Mouse (Mus musculus) stomach, embryonic 14.5 days (tissue): ENCODE measurements around the gene Pstpip1. TPM values are rescaled to one million over a fixed set of nuclear protein-coding genes. Genes with fewer than 3 reads are reported as not detected.

Source experiments
- ATAC-seq: fragments of 200-750 bp; cut with Nextera tagmentation; 2 replicates; pipeline ENCODE4 v1.8.0; 2017; ENCODE audit warnings: low read depth, moderate TSS enrichment; ENCODE audit not compliant: insufficient number of reproducible peaks, insufficient read depth, low FRiP score
- H3K27ac ChIP-seq: fragments of 300-500 bp; sonication (generic); 2 replicates; pipeline ENCODE4 v1.5.1; 2014; ENCODE audit warnings: mild to moderate bottlenecking, low read length, moderate library complexity, mixed read lengths
- H3K27me3 ChIP-seq: fragments of 300-500 bp; sonication (generic); 2 replicates; pipeline ENCODE4 v1.6.1; 2014; ENCODE audit warnings: low read length, control low read depth, mixed read lengths; ENCODE audit not compliant: control insufficient read depth, insufficient read depth
- H3K36me3 ChIP-seq: fragments of 300-500 bp; sonication (generic); 2 replicates; pipeline ENCODE4 v1.6.1; 2014; ENCODE audit warnings: mild to moderate bottlenecking, control low read depth, low read length, moderate library complexity, mixed read lengths; ENCODE audit not compliant: control insufficient read depth, insufficient read depth
- H3K4me1 ChIP-seq: fragments of 300-500 bp; sonication (generic); 2 replicates; pipeline ENCODE4 v1.6.1; 2014; ENCODE audit warnings: low read length, control low read depth, mixed read lengths; ENCODE audit not compliant: control insufficient read depth, insufficient read depth
- H3K4me2 ChIP-seq: fragments of 300-500 bp; sonication (generic); replicated peaks from 2 replicates; pipeline ENCODE4 v1.6.1; 2014; ENCODE audit warnings: low read depth, low read length, control low read depth
- H3K4me3 ChIP-seq: fragments of 300-500 bp; sonication (generic); 2 replicates; pipeline ENCODE4 v1.5.1; 2014; ENCODE audit warnings: low read depth, low read length, control low read depth
- H3K9ac ChIP-seq: fragments of 300-500 bp; sonication (generic); replicated peaks from 2 replicates; pipeline ENCODE4 v1.6.1; 2014; ENCODE audit warnings: low read depth, mild to moderate bottlenecking, control low read depth, low read length, moderate library complexity, mixed read lengths
- H3K9me3 ChIP-seq: fragments of 300-500 bp; sonication (generic); 2 replicates; pipeline ENCODE4 v1.6.1; 2016; ENCODE audit warnings: low read depth, low read length, control low read depth; ENCODE audit not compliant: control insufficient read depth
- WGBS: fragments of 180-500 bp; shearing (Covaris S2); extraction: QIAGEN DNeasy Blood & Tissue Kit; methylation state at CpG from one replicate; pipeline ENCODE4 v1.1.7; 2014; 5-methylcytosine and 5-hydroxymethylcytosine counted together
- polyA plus RNA-seq: library from polyadenylated mRNA; unstranded; fragments of >200 nt; fragmentation: Nextera tagmentation; extraction: Ambion mirVana; gene quantifications from 2 replicates; pipeline ENCODE4 v1.2.1, GENCODE M21; 2014

Gene Pstpip1
- polyA plus RNA-seq, 1 experiment from 2014 or later = 0.93 TPM

- Histone ChIP-seq H3K36me3 (peaks cover 48% of the 10 kb centered on the region), H3K4me1 (0 out of 2 replicates have a peak, but pooled peaks cover 4% of the 10 kb centered on the region), H3K9ac (no peak overlapping the region), H3K4me2 (no peak overlapping the region), H3K4me3 (no peak overlapping the region), H3K27me3 (no peaks in the 10 kb centered on the region), H3K27ac (no peak overlapping the region), H3K9me3 (no peaks in the 10 kb centered on the region)
- ATAC-seq = no peak
- 81% methylated on average over 3 of the region's 3 CpGs for WGBS
Measured at GRCm38 (mm10) chr9:56129951-56130350, 40.2 kb downstream of the Pstpip1 start.

- H3K4me3 ChIP-seq = no peak overlapping the region
- H3K4me1 ChIP-seq = 0 out of 2 replicates have a peak, but pooled peaks cover 4% of the 10 kb centered on the region
- no peak overlapping the region for H3K27ac ChIP-seq
- no peaks in the 10 kb centered on the region for H3K9me3 ChIP-seq
- H3K27me3 ChIP-seq = no peaks in the 10 kb centered on the region
- ATAC-seq = no peak
- H3K4me2 ChIP-seq = no peak overlapping the region
- WGBS = 29% methylated on average over 4 of the region's 4 CpGs
- H3K36me3 ChIP-seq = peaks cover 50% of the 10 kb centered on the region
- H3K9ac ChIP-seq = no peak overlapping the region
Measured at GRCm38 (mm10) chr9:56130536-56130935, 40.8 kb downstream of the Pstpip1 start.

- Histone ChIP-seq H3K9ac (no peak overlapping the region), H3K4me2 (no peak overlapping the region), H3K27ac (no peak overlapping the region), H3K36me3 (peaks cover 65% of the 10 kb centered on the region), H3K9me3 (no peaks in the 10 kb centered on the region), H3K4me3 (no peak overlapping the region), H3K27me3 (no peaks in the 10 kb centered on the region), H3K4me1 (0 out of 2 replicates have a peak, but pooled peaks cover 4% of the 10 kb centered on the region)
- 43% methylated on average over 10 of the region's 10 CpGs for WGBS
- ATAC-seq = no peak
Measured at GRCm38 (mm10) chr9:56131813-56132525, 42.2 kb downstream of the Pstpip1 start.

GRCm38 (mm10) chr9:56133970-56134369 is 44.2 kb downstream of the Pstpip1 start:
- no peaks in the 10 kb centered on the region for H3K9me3 ChIP-seq
- ATAC-seq = no peak
- 0 out of 2 replicates have a peak, but pooled peaks cover 4% of the 10 kb centered on the region for H3K4me1 ChIP-seq
- no peak overlapping the region for H3K4me2 ChIP-seq
- 85% methylated on average over 5 of the region's 5 CpGs for WGBS
- no peak overlapping the region for H3K4me3 ChIP-seq
- H3K27me3 ChIP-seq = no peaks in the 10 kb centered on the region
- H3K36me3 ChIP-seq = peaks cover 58% of the 10 kb centered on the region
- H3K27ac ChIP-seq = no peak overlapping the region
- H3K9ac ChIP-seq = no peak overlapping the region

- no peak for ATAC-seq
- H3K4me3 ChIP-seq = no peak overlapping the region
- no peak overlapping the region for H3K9ac ChIP-seq
- 87% methylated on average over 4 of the region's 4 CpGs for WGBS
- H3K9me3 ChIP-seq = no peaks in the 10 kb centered on the region
- H3K36me3 ChIP-seq = peaks cover 55% of the 10 kb centered on the region
- no peak overlapping the region for H3K27ac ChIP-seq
- no peak overlapping the region for H3K4me2 ChIP-seq
- H3K4me1 ChIP-seq = 0 out of 2 replicates have a peak, but pooled peaks cover 4% of the 10 kb centered on the region
- no peaks in the 10 kb centered on the region for H3K27me3 ChIP-seq
Measured at GRCm38 (mm10) chr9:56134614-56135013, 44.9 kb downstream of the Pstpip1 start.

GRCm38 (mm10) chr9:56135590-56136197 is 45.9 kb downstream of the Pstpip1 start:
- Histone ChIP-seq H3K27ac (no peak overlapping the region), H3K36me3 (peaks cover 48% of the 10 kb centered on the region), H3K9me3 (no peaks in the 10 kb centered on the region), H3K27me3 (no peaks in the 10 kb centered on the region), H3K4me1 (0 out of 2 replicates have a peak, but pooled peaks cover 4% of the 10 kb centered on the region), H3K9ac (no peak overlapping the region), H3K4me2 (no peak overlapping the region), H3K4me3 (no peak overlapping the region)
- no peak for ATAC-seq
- WGBS = 89% methylated on average over 4 of the region's 4 CpGs

GRCm38 (mm10) chr9:56141776-56142175 is 52.0 kb downstream of the Pstpip1 start:
- H3K27me3 ChIP-seq = no peaks in the 10 kb centered on the region
- no peak overlapping the region for H3K27ac ChIP-seq
- no peaks in the 10 kb centered on the region for H3K9me3 ChIP-seq
- WGBS = 92% methylated on average over 9 of the region's 9 CpGs
- H3K4me3 ChIP-seq = no peak overlapping the region
- H3K36me3 ChIP-seq = peaks cover 49% of the 10 kb centered on the region
- H3K4me2 ChIP-seq = no peak overlapping the region
- no peak overlapping the region for H3K9ac ChIP-seq
- no peak for ATAC-seq
- no peaks in the 10 kb centered on the region for H3K4me1 ChIP-seq

- 89% methylated on average over 7 of the region's 7 CpGs for WGBS
Measured at GRCm38 (mm10) chr9:56144366-56145003, 54.7 kb downstream of the Pstpip1 start.

More at GRCm38 (mm10) chr9:56144366-56145003, 54.7 kb downstream of the Pstpip1 start:
- H3K27ac ChIP-seq = no peak overlapping the region
- no peak overlapping the region for H3K4me3 ChIP-seq
- peaks cover 43% of the 10 kb centered on the region for H3K36me3 ChIP-seq
- no peak overlapping the region for H3K9ac ChIP-seq
- H3K27me3 ChIP-seq = no peaks in the 10 kb centered on the region
- no peaks in the 10 kb centered on the region for H3K9me3 ChIP-seq
- no peak for ATAC-seq
- no peaks in the 10 kb centered on the region for H3K4me1 ChIP-seq
- no peak overlapping the region for H3K4me2 ChIP-seq
